Mouse (Mus musculus) kidney, embryonic 15.5 days (tissue): ENCODE data around the gene Ptprg. TPM values are rescaled to one million over a fixed set of nuclear protein-coding genes. Genes with fewer than 3 reads are reported as not detected.

Experiments used
- ATAC-seq: fragments of 200-750 bp; cut with Nextera tagmentation; replicated peaks from 2 replicates; pipeline ENCODE4 v1.8.0; 2017; ENCODE audit warnings: moderate TSS enrichment; ENCODE audit not compliant: low FRiP score
- H3K27ac ChIP-seq: fragments of 300-500 bp; sonication (generic); 2 replicates; pipeline ENCODE4 v1.5.1; 2015; ENCODE audit warnings: mild to moderate bottlenecking, inconsistent platforms
- H3K27me3 ChIP-seq: fragments of 300-500 bp; sonication (generic); 2 replicates; pipeline ENCODE4 v1.6.1; 2015; ENCODE audit warnings: inconsistent platforms
- H3K36me3 ChIP-seq: fragments of 300-500 bp; sonication (generic); 2 replicates; pipeline ENCODE4 v1.6.1; 2015; ENCODE audit warnings: inconsistent platforms
- H3K4me1 ChIP-seq: fragments of 300-500 bp; sonication (generic); 2 replicates; pipeline ENCODE4 v1.6.1; 2015; ENCODE audit warnings: inconsistent platforms
- H3K4me2 ChIP-seq: fragments of 300-500 bp; sonication (generic); 2 replicates; pipeline ENCODE4 v1.6.1; 2015; ENCODE audit warnings: moderate library complexity, mild to moderate bottlenecking, inconsistent platforms
- H3K4me3 ChIP-seq: fragments of 300-500 bp; sonication (generic); replicated peaks from 2 replicates; pipeline ENCODE4 v1.5.1; 2015; ENCODE audit warnings: mild to moderate bottlenecking, inconsistent platforms
- H3K9ac ChIP-seq: fragments of 300-500 bp; sonication (generic); 2 replicates; pipeline ENCODE4 v1.6.1; 2015; ENCODE audit warnings: mild to moderate bottlenecking, inconsistent platforms
- H3K9me3 ChIP-seq: fragments of 300-500 bp; sonication (generic); replicated peaks from 2 replicates; pipeline ENCODE4 v1.6.1; 2016; ENCODE audit warnings: inconsistent platforms
- WGBS: fragments of 180-500 bp; shearing (Covaris S2); methylation state at CpG from one replicate; pipeline ENCODE4 v1.1.7; 2015; ENCODE audit warnings: mixed read lengths; 5-methylcytosine and 5-hydroxymethylcytosine counted together
- polyA plus RNA-seq: library from polyadenylated mRNA; unstranded; fragments of >200 nt; fragmentation: Nextera tagmentation; extraction: Ambion mirVana; gene quantifications from 2 replicates; pipeline ENCODE4 v1.2.1, GENCODE M21; 2015

Ptprg gene
- polyA plus RNA-seq, 1 experiment from 2014 or later, result 40.4 TPM

GRCm38 (mm10) chr14:11698880-11699279 is 145.5 kb downstream of the Ptprg start:
- H3K4me1 ChIP-seq, result peaks cover 15% of the 10 kb centered on the region
- no peaks in the 10 kb centered on the region for H3K9me3 ChIP-seq
- H3K27me3 ChIP-seq, result no peaks in the 10 kb centered on the region
- no peak for ATAC-seq
- H3K27ac ChIP-seq, result no peak overlapping the region
- no peaks in the 10 kb centered on the region for H3K36me3 ChIP-seq
- no peak overlapping the region for H3K9ac ChIP-seq
- no peak overlapping the region for H3K4me2 ChIP-seq
- H3K4me3 ChIP-seq, result no peak overlapping the region
- 75% methylated on average over 4 of the region's 4 CpGs for WGBS

- Histone ChIP-seq H3K9me3 (no peaks in the 10 kb centered on the region), H3K4me2 (no peak overlapping the region), H3K9ac (no peak overlapping the region), H3K27ac (no peak overlapping the region), H3K4me3 (no peak overlapping the region), H3K36me3 (no peaks in the 10 kb centered on the region), H3K27me3 (no peaks in the 10 kb centered on the region), H3K4me1 (peaks cover 15% of the 10 kb centered on the region)
- ATAC-seq, result no peak
- WGBS, result 92% methylated on average over 2 of the region's 2 CpGs
Observed at GRCm38 (mm10) chr14:11699654-11700053, 146.3 kb downstream of the Ptprg start.

GRCm38 (mm10) chr14:11701516-11702249 is 148.4 kb downstream of the Ptprg start:
- no peak for ATAC-seq
- no peaks in the 10 kb centered on the region for H3K27me3 ChIP-seq
- H3K36me3 ChIP-seq, result no peaks in the 10 kb centered on the region
- H3K27ac ChIP-seq, result no peak overlapping the region
- 84% methylated on average over 9 of the region's 9 CpGs for WGBS
- H3K4me2 ChIP-seq, result no peak overlapping the region
- peaks cover 15% of the 10 kb centered on the region for H3K4me1 ChIP-seq
- H3K9me3 ChIP-seq, result no peaks in the 10 kb centered on the region
- H3K4me3 ChIP-seq, result no peak overlapping the region
- H3K9ac ChIP-seq, result no peak overlapping the region

GRCm38 (mm10) chr14:11702770-11703477 is 149.6 kb downstream of the Ptprg start:
- Histone ChIP-seq H3K36me3 (no peaks in the 10 kb centered on the region), H3K4me1 (peaks cover 15% of the 10 kb centered on the region), H3K4me3 (no peak overlapping the region), H3K27ac (0 out of 2 replicates have a peak overlapping the region, but pooled peaks have one; percentile 22), H3K9me3 (no peaks in the 10 kb centered on the region), H3K4me2 (no peak overlapping the region), H3K27me3 (no peaks in the 10 kb centered on the region), H3K9ac (no peak overlapping the region)
- WGBS, result 60% methylated on average over 11 of the region's 11 CpGs
- 0 out of 2 replicates have a peak, but pooled peaks have one; percentile 12 for ATAC-seq

GRCm38 (mm10) chr14:11704871-11705270 is 151.5 kb downstream of the Ptprg start:
- WGBS, result 60% methylated on average over 2 of the region's 2 CpGs
- Histone ChIP-seq H3K9me3 (no peaks in the 10 kb centered on the region), H3K27ac (no peak overlapping the region), H3K4me3 (no peak overlapping the region), H3K4me2 (no peak overlapping the region), H3K4me1 (peaks cover 15% of the 10 kb centered on the region), H3K36me3 (no peaks in the 10 kb centered on the region), H3K27me3 (no peaks in the 10 kb centered on the region), H3K9ac (no peak overlapping the region)
- ATAC-seq, result no peak

- H3K4me1 ChIP-seq, result peaks cover 7% of the 10 kb centered on the region; the same call in 1 of the 2 replicates
- H3K27ac ChIP-seq, result no peak overlapping the region
- H3K27me3 ChIP-seq, result no peaks in the 10 kb centered on the region
- no peaks in the 10 kb centered on the region for H3K9me3 ChIP-seq
- ATAC-seq, result no peak
- 87% methylated on average over 2 of the region's 2 CpGs for WGBS
- no peak overlapping the region for H3K4me3 ChIP-seq
- no peaks in the 10 kb centered on the region for H3K36me3 ChIP-seq
- no peak overlapping the region for H3K4me2 ChIP-seq
- no peak overlapping the region for H3K9ac ChIP-seq
Observed at GRCm38 (mm10) chr14:11709352-11709751, 156.0 kb downstream of the Ptprg start.

GRCm38 (mm10) chr14:11709798-11710197 is 156.5 kb downstream of the Ptprg start:
- Histone ChIP-seq H3K4me3 (no peak overlapping the region), H3K27ac (no peak overlapping the region), H3K9me3 (no peaks in the 10 kb centered on the region), H3K4me2 (no peak overlapping the region), H3K36me3 (no peaks in the 10 kb centered on the region), H3K27me3 (no peaks in the 10 kb centered on the region), H3K9ac (no peak overlapping the region), H3K4me1 (peaks cover 7% of the 10 kb centered on the region; the same call in 1 of the 2 replicates)
- WGBS, result 73% methylated on average over 8 of the region's 8 CpGs
- ATAC-seq, result no peak

GRCm38 (mm10) chr14:11710410-11711122 is 157.2 kb downstream of the Ptprg start:
- ATAC-seq, result no peak
- Histone ChIP-seq H3K9me3 (no peaks in the 10 kb centered on the region), H3K27me3 (no peaks in the 10 kb centered on the region), H3K4me3 (no peak overlapping the region), H3K36me3 (no peaks in the 10 kb centered on the region), H3K27ac (no peak overlapping the region), H3K4me2 (no peak overlapping the region), H3K4me1 (peaks cover 7% of the 10 kb centered on the region; the same call in 1 of the 2 replicates), H3K9ac (no peak overlapping the region)
- WGBS, result 87% methylated on average over 9 of the region's 9 CpGs

GRCm38 (mm10) chr14:11712146-11712545 is 158.8 kb downstream of the Ptprg start:
- no peaks in the 10 kb centered on the region for H3K36me3 ChIP-seq
- 95% methylated on average over 6 of the region's 6 CpGs for WGBS

GRCm38 (mm10) chr14:11716230-11716629 is 162.9 kb downstream of the Ptprg start:
- no peak for ATAC-seq
- Histone ChIP-seq H3K4me3 (no peak overlapping the region), H3K4me1 (0 out of 2 replicates have a peak, but pooled peaks cover 3% of the 10 kb centered on the region), H3K9me3 (no peaks in the 10 kb centered on the region), H3K4me2 (no peak overlapping the region), H3K36me3 (no peaks in the 10 kb centered on the region), H3K27ac (no peak overlapping the region), H3K9ac (no peak overlapping the region), H3K27me3 (no peaks in the 10 kb centered on the region)
- 78% methylated on average over 3 of the region's 3 CpGs for WGBS

More at GRCm38 (mm10) chr14:11712146-11712545, 158.8 kb downstream of the Ptprg start:
- H3K27me3 ChIP-seq, result no peaks in the 10 kb centered on the region
- H3K4me1 ChIP-seq, result peaks cover 7% of the 10 kb centered on the region; the same call in 1 of the 2 replicates
- no peaks in the 10 kb centered on the region for H3K9me3 ChIP-seq
- H3K4me2 ChIP-seq, result no peak overlapping the region
- no peak overlapping the region for H3K9ac ChIP-seq
- ATAC-seq, result no peak
- H3K4me3 ChIP-seq, result no peak overlapping the region
- no peak overlapping the region for H3K27ac ChIP-seq

- 77% methylated on average over 4 of the region's 4 CpGs for WGBS
- no peak overlapping the region for H3K27ac ChIP-seq
- no peak overlapping the region for H3K4me3 ChIP-seq
- H3K27me3 ChIP-seq, result no peaks in the 10 kb centered on the region
- H3K4me1 ChIP-seq, result 0 out of 2 replicates have a peak, but pooled peaks cover 2% of the 10 kb centered on the region
- no peak overlapping the region for H3K9ac ChIP-seq
- H3K4me2 ChIP-seq, result no peak overlapping the region
- no peaks in the 10 kb centered on the region for H3K9me3 ChIP-seq
- no peak for ATAC-seq
- no peaks in the 10 kb centered on the region for H3K36me3 ChIP-seq
Observed at GRCm38 (mm10) chr14:11718201-11718600, 164.9 kb downstream of the Ptprg start.

- WGBS, result 48% methylated on average over 7 of the region's 7 CpGs
- Histone ChIP-seq H3K4me1 (0 out of 2 replicates have a peak, but pooled peaks cover 2% of the 10 kb centered on the region), H3K27ac (no peak overlapping the region), H3K27me3 (no peaks in the 10 kb centered on the region), H3K9ac (no peak overlapping the region), H3K36me3 (no peaks in the 10 kb centered on the region), H3K4me2 (no peak overlapping the region), H3K9me3 (no peaks in the 10 kb centered on the region), H3K4me3 (no peak overlapping the region)
- no peak for ATAC-seq
Observed at GRCm38 (mm10) chr14:11719259-11719658, 165.9 kb downstream of the Ptprg start.
